Mouse (Mus musculus) kidney, postnatal 0 days (tissue): ENCODE measurements around the gene Ttc7b. TPM values are rescaled to one million over a fixed set of nuclear protein-coding genes. Genes with fewer than 3 reads are reported as not detected.

Experiments
- ATAC-seq: fragments of 200-750 bp; cut with Nextera tagmentation; replicated peaks from 2 replicates; pipeline ENCODE4 v1.8.0; 2017; ENCODE audit warnings: low read depth, moderate number of reproducible peaks, moderate TSS enrichment, moderate library complexity; ENCODE audit not compliant: low FRiP score
- DNase-seq: peaks from one replicate; pipeline ENCODE4 v3.0.0-alpha.2; 2016; ENCODE audit warnings: low spot score
- H3K27ac ChIP-seq: fragments of 300-500 bp; sonication (generic); 2 replicates; pipeline ENCODE4 v1.5.1; 2014; ENCODE audit warnings: mild to moderate bottlenecking
- H3K27me3 ChIP-seq: fragments of 300-500 bp; sonication (generic); 2 replicates; pipeline ENCODE4 v1.6.1; 2014; ENCODE audit warnings: low read length, mixed read lengths; ENCODE audit not compliant: insufficient read depth
- H3K36me3 ChIP-seq: fragments of 300-500 bp; sonication (generic); 2 replicates; pipeline ENCODE4 v1.6.1; 2014; ENCODE audit warnings: low read length, mixed read lengths; ENCODE audit not compliant: insufficient read depth
- H3K4me1 ChIP-seq: fragments of 300-500 bp; sonication (generic); replicated peaks from 2 replicates; pipeline ENCODE4 v1.6.1; 2014; ENCODE audit warnings: antibody characterized with exemption, low read length, mixed read lengths; ENCODE audit not compliant: insufficient read depth
- H3K4me2 ChIP-seq: fragments of 300-500 bp; sonication (generic); 2 replicates; pipeline ENCODE4 v1.6.1; 2014; ENCODE audit warnings: mild to moderate bottlenecking, low read length, moderate library complexity, mixed read lengths
- H3K4me3 ChIP-seq: fragments of 300-500 bp; sonication (generic); replicated peaks from 2 replicates; pipeline ENCODE4 v1.5.1; 2014; ENCODE audit warnings: low read depth, low read length
- H3K9ac ChIP-seq: fragments of 300-500 bp; sonication (generic); 2 replicates; pipeline ENCODE4 v1.6.1; 2014; ENCODE audit warnings: low read depth, low read length
- H3K9me3 ChIP-seq: fragments of 300-500 bp; sonication (generic); replicated peaks from 2 replicates; pipeline ENCODE4 v1.6.1; 2016; ENCODE audit warnings: low read length, inconsistent platforms, mixed read lengths
- CTCF ChIP-seq: IDR thresholded peaks from 2 replicates; pipeline ENCODE4 v1.5.1; 2016; ENCODE audit warnings: antibody characterized with exemption, low read depth, mild to moderate bottlenecking, moderate library complexity
- WGBS: fragments of 180-500 bp; shearing (Covaris S2); extraction: QIAGEN DNeasy Blood & Tissue Kit; methylation state at CpG from one replicate; pipeline ENCODE4 v1.1.7; 2014; 5-methylcytosine and 5-hydroxymethylcytosine counted together
- polyA plus RNA-seq: library from polyadenylated mRNA; unstranded; fragments of >200 nt; fragmentation: Nextera tagmentation; extraction: Ambion mirVana; gene quantifications from 2 replicates; pipeline ENCODE4 v1.2.1, GENCODE M21; 2015

Gene Ttc7b
- polyA plus RNA-seq, 1 experiment from 2014 or later: 6.1 TPM

DNA sequence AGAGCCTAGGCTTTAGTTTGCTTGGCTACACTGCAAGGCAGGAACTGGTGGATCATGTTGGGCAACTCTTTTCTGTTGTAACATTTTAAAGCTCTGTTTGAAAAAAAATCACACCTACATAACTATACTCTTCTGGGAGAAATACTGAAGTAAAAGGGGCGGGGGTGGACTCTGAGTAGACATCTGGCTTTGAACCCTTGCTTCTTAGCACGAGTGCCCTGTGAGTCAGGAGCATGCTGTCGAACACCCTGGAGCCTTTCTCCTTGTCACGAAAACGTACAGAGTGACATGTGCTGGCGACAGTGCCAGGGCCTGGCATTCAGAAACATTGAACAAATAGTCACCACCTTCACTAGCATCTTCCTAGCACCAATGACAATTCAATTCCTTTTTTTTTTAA lies 43.2 kb downstream of the Ttc7b start:
- no peak for ATAC-seq
- no peak for DNase-seq
- no peak overlapping the region for H3K9ac ChIP-seq
- no peaks in the 10 kb centered on the region for H3K9me3 ChIP-seq
- H3K36me3 ChIP-seq: no peaks in the 10 kb centered on the region
- no peak overlapping the region for H3K4me3 ChIP-seq
- TF ChIP-seq CTCF: no peak
- H3K27ac ChIP-seq: no peak overlapping the region
- WGBS: 86% methylated on average over 6 of the region's 6 CpGs
- no peak overlapping the region for H3K4me2 ChIP-seq
- no peaks in the 10 kb centered on the region for H3K27me3 ChIP-seq
- no peaks in the 10 kb centered on the region for H3K4me1 ChIP-seq

DNA sequence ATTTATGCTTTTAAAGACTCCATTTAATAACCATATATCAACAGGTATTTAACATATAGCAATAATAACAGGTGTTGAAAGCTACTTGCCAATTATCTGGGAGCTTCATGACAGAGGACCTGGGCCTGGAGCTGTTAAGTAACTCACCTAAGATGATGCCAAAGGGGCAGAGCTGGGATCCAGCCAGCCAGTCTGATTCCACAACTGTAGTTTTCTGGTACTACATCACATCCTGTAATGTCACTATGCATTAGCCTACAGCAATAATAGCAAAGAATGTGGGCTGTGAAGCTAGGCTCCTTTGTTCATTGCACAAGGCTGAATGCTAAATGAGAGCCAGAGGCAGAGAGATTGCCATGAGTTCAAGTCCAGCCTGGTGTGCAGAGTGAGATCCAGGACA lies 44.3 kb downstream of the Ttc7b start:
- Histone ChIP-seq H3K4me3 (no peak overlapping the region), H3K27me3 (no peaks in the 10 kb centered on the region), H3K9me3 (no peaks in the 10 kb centered on the region), H3K9ac (no peak overlapping the region), H3K27ac (no peak overlapping the region), H3K36me3 (no peaks in the 10 kb centered on the region), H3K4me2 (no peak overlapping the region), H3K4me1 (no peaks in the 10 kb centered on the region)
- ATAC-seq: no peak
- DNase-seq: no peak
- no peak for TF ChIP-seq CTCF

DNA sequence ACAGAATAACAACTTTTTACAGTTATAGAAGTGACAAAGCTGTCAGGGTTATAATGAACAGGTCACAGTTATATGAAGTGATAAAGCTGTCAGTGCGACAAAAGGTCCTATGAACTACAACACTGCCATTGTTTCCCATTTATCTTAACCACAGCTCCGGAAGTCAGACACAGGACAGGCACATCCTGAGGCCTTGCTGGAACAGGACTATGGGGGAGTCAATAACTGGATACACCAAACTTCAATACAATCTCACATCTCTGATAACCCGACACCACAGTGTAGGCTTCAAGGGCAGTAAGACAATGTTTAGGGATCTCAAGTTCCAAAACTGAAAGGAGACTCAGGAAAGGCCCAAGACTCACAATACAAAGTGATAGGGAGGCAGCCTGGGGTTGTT lies 45.1 kb downstream of the Ttc7b start:
- ATAC-seq (no peak), DNase-seq (peak; percentile 29)
- H3K4me1 ChIP-seq: no peaks in the 10 kb centered on the region
- H3K9ac ChIP-seq: no peak overlapping the region
- no peak overlapping the region for H3K27ac ChIP-seq
- no peak overlapping the region for H3K4me2 ChIP-seq
- no peaks in the 10 kb centered on the region for H3K27me3 ChIP-seq
- 39% methylated on average over 3 of the region's 3 CpGs for WGBS
- H3K4me3 ChIP-seq: no peak overlapping the region
- no peaks in the 10 kb centered on the region for H3K9me3 ChIP-seq
- H3K36me3 ChIP-seq: no peaks in the 10 kb centered on the region
- TF ChIP-seq CTCF: no peak

DNA sequence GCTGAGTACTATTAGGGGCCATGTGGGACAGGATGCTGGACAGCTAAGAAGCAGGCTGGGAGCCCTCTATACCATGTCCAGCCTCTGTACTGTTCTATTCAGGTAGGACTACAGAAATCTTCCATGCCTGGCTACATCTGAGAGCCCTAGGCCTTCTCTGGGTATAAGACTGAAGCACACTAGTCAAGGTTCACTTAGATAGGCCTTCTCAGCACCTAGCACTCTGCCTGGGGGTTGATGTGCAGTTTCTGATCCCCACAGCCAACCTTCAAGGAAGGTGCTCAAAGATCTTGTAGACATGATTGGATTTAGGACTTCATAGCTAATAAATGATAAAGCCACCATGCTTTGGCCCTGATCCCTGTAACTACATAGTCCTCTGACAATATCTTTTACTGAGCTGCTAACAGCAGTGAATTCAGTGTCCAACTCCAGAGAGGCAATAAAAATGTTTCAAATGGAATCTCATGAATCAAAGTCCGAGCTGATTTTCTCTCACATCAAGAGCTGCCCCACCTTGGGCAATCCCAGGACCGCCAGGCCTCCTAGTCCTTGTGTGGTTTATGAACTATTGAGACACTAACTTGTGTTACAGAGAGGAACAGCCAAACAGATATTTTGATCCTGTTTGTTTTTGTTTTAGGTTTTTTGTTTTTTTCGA lies 45.8 kb downstream of the Ttc7b start:
- ATAC-seq (no peak), DNase-seq (no peak)
- H3K4me3 ChIP-seq: no peak overlapping the region
- no peaks in the 10 kb centered on the region for H3K4me1 ChIP-seq
- H3K27ac ChIP-seq: no peak overlapping the region
- no peaks in the 10 kb centered on the region for H3K9me3 ChIP-seq
- no peak overlapping the region for H3K9ac ChIP-seq
- H3K36me3 ChIP-seq: no peaks in the 10 kb centered on the region
- no peak for TF ChIP-seq CTCF
- no peak overlapping the region for H3K4me2 ChIP-seq
- no peaks in the 10 kb centered on the region for H3K27me3 ChIP-seq
- 74% methylated on average over 3 of the region's 3 CpGs for WGBS

DNA sequence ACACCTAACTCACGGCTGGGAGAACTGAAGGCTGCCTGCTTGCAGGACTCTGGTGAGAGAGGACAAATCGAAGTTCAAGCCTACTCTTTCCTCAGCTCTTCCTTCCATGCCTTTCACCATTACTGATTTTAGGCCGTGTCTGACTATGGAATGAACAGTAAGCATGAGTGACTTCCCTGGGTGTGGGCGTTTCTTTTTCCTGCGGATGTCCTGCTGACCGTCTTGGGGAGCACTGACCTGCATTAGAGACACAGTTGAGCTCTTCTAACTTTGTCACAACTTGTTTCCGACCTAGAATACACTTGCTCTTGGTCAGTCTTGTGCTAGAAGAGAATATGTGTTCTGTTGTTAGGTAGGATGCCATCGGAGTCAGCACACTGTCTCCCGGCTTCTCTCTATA lies 50.3 kb downstream of the Ttc7b start:
- Histone ChIP-seq H3K9ac (no peak overlapping the region), H3K36me3 (no peaks in the 10 kb centered on the region), H3K4me2 (no peak overlapping the region), H3K27ac (no peak overlapping the region), H3K9me3 (no peaks in the 10 kb centered on the region), H3K27me3 (no peaks in the 10 kb centered on the region), H3K4me3 (no peak overlapping the region), H3K4me1 (no peaks in the 10 kb centered on the region)
- 61% methylated on average over 9 of the region's 9 CpGs for WGBS
- ATAC-seq: no peak
- DNase-seq: no peak
- no peak for TF ChIP-seq CTCF

DNA sequence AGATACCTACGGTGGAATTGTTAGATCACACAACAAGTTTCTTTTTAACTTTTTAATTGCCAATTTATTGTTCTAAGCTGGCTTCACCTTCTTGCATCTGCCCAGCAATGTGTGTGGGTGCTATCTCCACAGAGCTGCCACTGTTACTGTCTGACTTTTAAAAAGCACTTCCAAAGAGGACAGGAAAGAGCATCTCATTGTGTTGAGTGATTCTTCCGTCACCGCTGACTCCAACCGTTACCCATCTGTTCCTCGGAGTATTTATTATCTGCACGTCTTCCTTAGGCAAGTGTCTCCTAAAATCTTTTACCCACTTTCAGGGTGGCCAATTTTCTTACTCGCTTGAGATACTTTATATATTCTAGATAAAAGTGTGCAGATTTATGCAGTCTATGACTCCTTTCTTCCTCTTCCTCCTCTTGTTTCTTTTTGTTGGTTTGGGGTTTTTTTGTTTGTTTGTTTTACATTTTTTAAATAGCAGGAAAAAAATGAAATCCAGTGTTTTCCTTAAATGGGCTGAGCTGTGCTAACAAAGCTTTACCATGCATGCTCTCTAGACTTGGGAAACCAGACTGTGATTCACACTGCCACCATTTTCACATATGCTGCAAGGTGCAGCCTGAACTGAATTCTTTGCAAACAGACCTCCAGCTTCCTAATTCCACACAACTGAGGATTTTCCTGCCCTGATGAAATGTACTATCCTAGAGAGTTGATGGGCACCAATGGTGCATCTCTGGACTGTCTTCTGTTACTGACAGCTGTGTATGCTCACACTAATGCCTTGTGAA lies 50.9 kb downstream of the Ttc7b start:
- TF ChIP-seq CTCF: no peak
- Histone ChIP-seq H3K4me1 (no peaks in the 10 kb centered on the region), H3K27ac (no peak overlapping the region), H3K36me3 (no peaks in the 10 kb centered on the region), H3K4me3 (no peak overlapping the region), H3K9ac (no peak overlapping the region), H3K9me3 (no peaks in the 10 kb centered on the region), H3K4me2 (no peak overlapping the region), H3K27me3 (no peaks in the 10 kb centered on the region)
- WGBS: 86% methylated on average over 7 of the region's 7 CpGs
- no peak for ATAC-seq
- no peak for DNase-seq
